Mouse (Mus musculus): ENCODE results near the gene Add2. TPM values are rescaled to one million over a fixed set of nuclear protein-coding genes. Genes with fewer than 3 reads are reported as not detected.
A peak's percentile ranks its signal among the peaks of the same experiment; 100 is the strongest.

The Add2 gene
- polyA plus RNA-seq, 1 experiment from 2014 or later: 16.4 TPM

DNA sequence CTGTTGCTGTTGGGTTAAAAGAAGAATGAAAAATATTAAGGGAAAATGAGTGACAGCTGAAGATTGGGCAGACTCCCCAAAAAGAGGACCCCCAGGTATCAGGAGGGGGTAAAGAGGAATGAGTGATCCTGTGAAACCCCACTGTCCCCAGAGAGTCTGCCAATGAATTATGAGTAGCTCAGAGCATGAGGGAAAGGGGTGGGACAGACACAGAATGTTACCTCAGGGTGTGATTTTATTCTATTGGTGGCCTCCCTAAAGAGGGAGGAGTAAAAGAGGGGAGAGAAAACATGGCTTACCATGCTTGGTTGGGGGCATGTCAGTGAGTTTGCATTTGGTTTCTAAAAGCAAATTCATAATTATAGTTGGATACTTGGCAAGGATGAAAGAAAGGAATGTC, 50.8 kb downstream of the Add2 start:
- Histone ChIP-seq H3K36me3 (ENCODE audit: control insufficient read depth, insufficient read depth, low read length) (no peaks in the 10 kb centered on the region), H3K9ac (ENCODE audit: low read depth, low read length) (no peak overlapping the region), H3K9me3 (replicated peaks; ENCODE audit: control insufficient read depth, low read length) (no peaks in the 10 kb centered on the region), H3K27ac (ENCODE audit: low read depth, low read length) (no peak overlapping the region), H3K4me3 (ENCODE audit: low read depth, low read length) (peak overlapping the region; percentile 40), H3K4me1 (ENCODE audit: control insufficient read depth, insufficient read depth, low read length) (no peaks in the 10 kb centered on the region), H3K4me2 (peak overlapping the region; percentile 50), H3K27me3 (ENCODE audit: control insufficient read depth, insufficient read depth, low read length) (no peaks in the 10 kb centered on the region; the same call in 1 of the 2 replicates)
- no peak for ATAC-seq (replicated peaks; ENCODE audit: insufficient number of reproducible peaks, low FRiP score, low TSS enrichment)

DNA sequence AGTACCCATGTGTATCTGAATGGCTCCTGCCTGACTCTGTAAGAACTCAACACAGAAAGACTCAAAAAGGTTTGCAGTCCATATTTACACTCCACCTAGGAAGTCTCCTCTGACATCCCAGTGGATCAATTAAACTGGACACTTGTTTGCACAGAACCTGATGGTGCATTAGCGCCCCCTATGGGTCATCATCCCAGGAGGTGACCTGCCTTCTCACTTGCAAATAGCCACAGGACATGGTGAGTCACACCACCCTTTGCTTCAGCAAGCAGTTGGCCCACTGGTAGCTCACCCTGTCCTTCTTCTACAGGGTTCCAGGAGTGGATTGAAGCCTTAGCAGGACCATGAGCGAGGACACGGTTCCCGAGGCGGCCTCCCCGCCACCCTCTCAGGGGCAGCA, 57.0 kb downstream of the Add2 start:
- Histone ChIP-seq H3K27me3 (ENCODE audit: control insufficient read depth, insufficient read depth, low read length) (no peaks in the 10 kb centered on the region; the same call in 1 of the 2 replicates), H3K27ac (ENCODE audit: low read depth, low read length) (no peak overlapping the region), H3K4me2 (no peak overlapping the region), H3K9ac (ENCODE audit: low read depth, low read length) (no peak overlapping the region), H3K36me3 (ENCODE audit: control insufficient read depth, insufficient read depth, low read length) (no peaks in the 10 kb centered on the region; the same call in 1 of the 2 replicates), H3K9me3 (replicated peaks; ENCODE audit: control insufficient read depth, low read length) (no peaks in the 10 kb centered on the region), H3K4me3 (ENCODE audit: low read depth, low read length) (no peak overlapping the region), H3K4me1 (ENCODE audit: control insufficient read depth, insufficient read depth, low read length) (no peaks in the 10 kb centered on the region)
- ATAC-seq (replicated peaks; ENCODE audit: insufficient number of reproducible peaks, low FRiP score, low TSS enrichment): no peak
- WGBS (ENCODE audit: insufficient replicate concordance): 61% methylated on average over 6 of the region's 6 CpGs

DNA sequence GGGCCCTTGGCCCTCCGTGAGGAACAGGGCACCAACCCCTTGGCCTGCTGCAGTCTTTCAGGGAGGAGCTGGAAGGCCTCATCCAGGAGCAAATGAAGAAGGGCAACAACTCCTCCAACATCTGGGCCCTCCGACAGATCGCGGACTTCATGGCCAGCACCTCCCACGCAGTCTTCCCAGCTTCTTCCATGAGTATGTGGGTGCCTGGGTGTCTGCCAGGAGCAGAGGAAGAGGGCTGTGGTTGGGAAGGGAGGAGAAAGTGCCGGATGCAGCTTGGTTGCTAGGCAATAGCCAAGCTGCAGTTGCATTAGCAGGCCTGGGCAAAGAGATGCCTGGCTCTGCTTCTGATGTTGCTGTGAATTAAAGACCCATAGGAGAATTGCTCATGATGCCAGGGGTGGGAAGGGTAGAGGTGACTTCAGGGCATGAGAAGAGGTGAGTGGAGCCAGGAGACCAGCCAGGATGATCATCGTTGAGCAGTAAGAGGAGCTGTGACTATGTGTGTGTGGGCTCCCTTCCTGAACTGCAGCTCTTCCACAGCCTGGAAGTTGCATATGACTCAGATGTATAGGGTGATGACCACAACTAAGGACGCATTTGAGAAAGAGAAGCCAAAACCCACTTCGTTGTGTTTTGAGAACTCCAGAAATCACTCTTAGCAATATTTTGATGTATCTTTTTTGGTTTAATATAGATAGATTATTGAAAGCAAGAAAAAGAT, 58.5 kb downstream of the Add2 start:
- H3K4me2 ChIP-seq: no peak overlapping the region
- no peaks in the 10 kb centered on the region; the same call in 1 of the 2 replicates for H3K27me3 ChIP-seq (ENCODE audit: control insufficient read depth, insufficient read depth, low read length)
- no peak overlapping the region for H3K4me3 ChIP-seq (ENCODE audit: low read depth, low read length)
- no peak for ATAC-seq (replicated peaks; ENCODE audit: insufficient number of reproducible peaks, low FRiP score, low TSS enrichment)
- WGBS (ENCODE audit: insufficient replicate concordance): 66% methylated on average over 9 of the region's 9 CpGs
- no peaks in the 10 kb centered on the region; the same call in 1 of the 2 replicates for H3K36me3 ChIP-seq (ENCODE audit: control insufficient read depth, insufficient read depth, low read length)
- no peak overlapping the region for H3K9ac ChIP-seq (ENCODE audit: low read depth, low read length)
- H3K4me1 ChIP-seq (ENCODE audit: control insufficient read depth, insufficient read depth, low read length): no peaks in the 10 kb centered on the region
- no peaks in the 10 kb centered on the region for H3K9me3 ChIP-seq (replicated peaks; ENCODE audit: control insufficient read depth, low read length)
- no peak overlapping the region for H3K27ac ChIP-seq (ENCODE audit: low read depth, low read length)

DNA sequence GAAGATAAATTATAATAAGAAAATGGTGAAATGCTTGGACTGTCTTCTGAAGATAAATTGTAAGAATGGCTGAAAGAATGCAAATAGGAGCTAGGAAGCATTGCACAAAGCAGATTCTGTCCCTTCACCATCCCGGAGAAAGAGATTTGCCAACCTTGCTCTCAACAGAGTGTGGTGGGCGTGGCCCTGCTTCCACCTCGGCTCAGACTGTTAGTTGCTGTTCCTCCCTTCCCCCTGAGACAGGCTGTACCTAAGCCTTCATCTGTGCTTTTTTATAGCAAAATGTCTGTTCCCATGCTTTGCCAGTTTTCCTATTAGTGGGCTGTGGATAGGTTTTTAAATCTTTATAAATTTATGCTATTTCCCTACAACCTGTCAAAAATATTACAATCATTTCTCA, 59.3 kb downstream of the Add2 start:
- ATAC-seq (replicated peaks; ENCODE audit: insufficient number of reproducible peaks, low FRiP score, low TSS enrichment): no peak
- Histone ChIP-seq H3K4me1 (ENCODE audit: control insufficient read depth, insufficient read depth, low read length) (no peaks in the 10 kb centered on the region), H3K36me3 (ENCODE audit: control insufficient read depth, insufficient read depth, low read length) (no peaks in the 10 kb centered on the region; the same call in 1 of the 2 replicates), H3K27ac (ENCODE audit: low read depth, low read length) (no peak overlapping the region), H3K4me3 (ENCODE audit: low read depth, low read length) (no peak overlapping the region), H3K9ac (ENCODE audit: low read depth, low read length) (no peak overlapping the region), H3K4me2 (no peak overlapping the region), H3K27me3 (ENCODE audit: control insufficient read depth, insufficient read depth, low read length) (no peaks in the 10 kb centered on the region; the same call in 1 of the 2 replicates), H3K9me3 (replicated peaks; ENCODE audit: control insufficient read depth, low read length) (no peaks in the 10 kb centered on the region)
- 37% methylated on average over 3 of the region's 3 CpGs for WGBS (ENCODE audit: insufficient replicate concordance)

DNA sequence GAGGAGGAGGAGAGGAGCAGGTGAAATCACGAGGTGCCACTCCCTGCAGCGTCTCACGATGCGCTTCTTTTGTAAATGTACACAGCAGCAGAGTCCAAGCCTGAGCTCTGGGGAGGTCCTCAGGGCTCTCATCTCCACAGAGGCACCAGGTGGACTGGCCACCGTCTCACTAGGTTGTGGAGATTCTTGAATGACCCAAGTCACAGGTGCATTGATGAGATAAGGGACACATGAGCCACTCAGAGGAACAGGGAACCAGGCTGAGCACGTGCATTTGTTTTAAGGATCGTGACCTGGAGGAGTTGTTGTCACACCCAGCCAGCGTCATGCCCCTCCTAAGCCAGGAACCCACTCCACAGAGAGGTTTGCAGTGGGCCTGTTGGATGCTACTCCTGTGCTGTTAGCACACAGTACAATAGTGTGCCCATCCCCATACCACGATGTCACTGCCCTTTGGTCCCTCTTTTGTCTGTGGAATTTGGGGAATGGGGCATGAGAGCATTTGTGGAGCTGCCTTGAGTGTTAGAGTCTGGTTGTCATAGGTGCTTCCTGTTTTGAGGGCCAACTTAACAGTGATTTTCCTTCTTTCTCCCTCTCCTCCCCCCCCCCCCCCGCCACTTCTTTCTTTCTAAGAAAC, 65.8 kb downstream of the Add2 start:
- Histone ChIP-seq H3K9ac (ENCODE audit: low read depth, low read length) (no peak overlapping the region), H3K4me1 (ENCODE audit: control insufficient read depth, insufficient read depth, low read length) (peaks cover 2% of the 10 kb centered on the region; the same call in 1 of the 2 replicates), H3K9me3 (replicated peaks; ENCODE audit: control insufficient read depth, low read length) (no peaks in the 10 kb centered on the region), H3K36me3 (ENCODE audit: control insufficient read depth, insufficient read depth, low read length) (no peaks in the 10 kb centered on the region), H3K4me3 (ENCODE audit: low read depth, low read length) (no peak overlapping the region), H3K27ac (ENCODE audit: low read depth, low read length) (no peak overlapping the region), H3K27me3 (ENCODE audit: control insufficient read depth, insufficient read depth, low read length) (no peaks in the 10 kb centered on the region), H3K4me2 (no peak overlapping the region)
- WGBS (ENCODE audit: insufficient replicate concordance): 62% methylated on average over 9 of the region's 10 CpGs
- ATAC-seq (replicated peaks; ENCODE audit: insufficient number of reproducible peaks, low FRiP score, low TSS enrichment): no peak

DNA sequence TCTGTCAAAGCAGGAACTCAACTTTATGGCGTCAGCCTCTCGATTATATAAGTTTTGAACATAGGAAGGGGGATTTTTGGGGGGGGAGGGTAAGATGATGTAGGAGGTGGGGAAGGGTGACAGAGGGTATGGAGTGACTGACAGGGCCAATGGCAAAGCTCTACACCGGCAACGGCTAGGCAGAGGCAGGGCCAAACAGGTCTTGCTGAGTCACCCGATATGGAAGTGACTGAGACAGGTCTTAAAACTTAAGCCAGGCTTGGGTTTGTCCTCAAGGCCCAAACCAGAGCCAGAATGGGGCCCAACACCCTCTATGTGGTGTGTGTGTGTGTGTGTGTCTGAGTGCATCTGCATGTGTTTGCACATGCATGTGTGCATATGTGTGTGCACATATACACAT, 67.0 kb downstream of the Add2 start:
- Histone ChIP-seq H3K36me3 (ENCODE audit: control insufficient read depth, insufficient read depth, low read length) (no peaks in the 10 kb centered on the region), H3K27ac (ENCODE audit: low read depth, low read length) (no peak overlapping the region), H3K4me1 (ENCODE audit: control insufficient read depth, insufficient read depth, low read length) (peaks cover 2% of the 10 kb centered on the region; the same call in 1 of the 2 replicates), H3K9me3 (replicated peaks; ENCODE audit: control insufficient read depth, low read length) (no peaks in the 10 kb centered on the region), H3K4me2 (no peak overlapping the region), H3K4me3 (ENCODE audit: low read depth, low read length) (no peak overlapping the region), H3K9ac (ENCODE audit: low read depth, low read length) (no peak overlapping the region), H3K27me3 (ENCODE audit: control insufficient read depth, insufficient read depth, low read length) (no peaks in the 10 kb centered on the region)
- no peak for ATAC-seq (replicated peaks; ENCODE audit: insufficient number of reproducible peaks, low FRiP score, low TSS enrichment)
- 75% methylated on average over 5 of the region's 5 CpGs for WGBS (ENCODE audit: insufficient replicate concordance)

DNA sequence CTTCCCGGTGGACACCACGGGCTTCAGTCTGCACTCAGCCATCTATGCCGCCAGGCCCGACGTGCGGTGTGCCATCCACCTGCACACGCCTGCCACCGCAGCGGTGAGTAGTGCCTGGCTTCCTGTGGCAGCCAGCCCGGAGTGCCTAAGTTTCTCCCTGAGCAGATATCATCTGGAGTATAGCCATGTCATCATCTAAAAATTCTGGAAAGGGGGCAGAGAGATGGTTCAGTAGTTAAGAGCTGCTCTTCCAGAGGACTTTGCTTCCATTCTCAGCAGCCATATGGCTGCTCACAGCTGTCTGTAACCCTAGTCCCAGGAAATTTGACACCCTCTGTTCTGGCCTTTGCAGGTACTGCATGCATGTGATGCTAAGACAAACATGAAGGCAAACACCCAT, 68.3 kb downstream of the Add2 start:
- WGBS (ENCODE audit: insufficient replicate concordance): 92% methylated on average over 10 of the region's 10 CpGs
- no peak for ATAC-seq (replicated peaks; ENCODE audit: insufficient number of reproducible peaks, low FRiP score, low TSS enrichment)
- Histone ChIP-seq H3K27ac (ENCODE audit: low read depth, low read length) (no peak overlapping the region), H3K4me2 (no peak overlapping the region), H3K9me3 (replicated peaks; ENCODE audit: control insufficient read depth, low read length) (no peaks in the 10 kb centered on the region), H3K9ac (ENCODE audit: low read depth, low read length) (no peak overlapping the region), H3K4me3 (ENCODE audit: low read depth, low read length) (no peak overlapping the region), H3K4me1 (ENCODE audit: control insufficient read depth, insufficient read depth, low read length) (peaks cover 2% of the 10 kb centered on the region; the same call in 1 of the 2 replicates), H3K27me3 (ENCODE audit: control insufficient read depth, insufficient read depth, low read length) (no peaks in the 10 kb centered on the region), H3K36me3 (ENCODE audit: control insufficient read depth, insufficient read depth, low read length) (no peaks in the 10 kb centered on the region)

DNA sequence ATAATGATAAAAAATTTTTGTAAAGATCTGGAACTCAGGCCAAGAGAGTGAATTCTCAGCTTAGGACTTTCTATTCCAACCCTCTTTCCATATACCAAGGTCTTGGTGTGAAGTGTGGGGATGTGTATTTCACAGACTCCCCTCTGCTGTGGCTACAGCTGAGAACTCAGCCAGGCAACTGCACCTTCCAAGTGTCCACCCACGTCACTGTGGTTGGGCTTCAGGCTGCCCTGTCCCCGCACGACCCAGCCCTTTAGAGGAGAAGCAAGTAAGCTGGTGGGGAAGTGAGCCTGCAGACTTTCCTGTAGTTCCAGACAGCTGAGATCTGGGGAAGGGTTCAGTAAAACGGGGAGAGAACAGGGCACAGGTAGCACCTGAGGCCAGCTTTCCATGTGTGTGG, 68.7 kb downstream of the Add2 start:
- Histone ChIP-seq H3K9me3 (replicated peaks; ENCODE audit: control insufficient read depth, low read length) (no peaks in the 10 kb centered on the region), H3K4me1 (ENCODE audit: control insufficient read depth, insufficient read depth, low read length) (peaks cover 2% of the 10 kb centered on the region; the same call in 1 of the 2 replicates), H3K4me3 (ENCODE audit: low read depth, low read length) (no peak overlapping the region), H3K4me2 (no peak overlapping the region), H3K9ac (ENCODE audit: low read depth, low read length) (no peak overlapping the region), H3K36me3 (ENCODE audit: control insufficient read depth, insufficient read depth, low read length) (no peaks in the 10 kb centered on the region), H3K27me3 (ENCODE audit: control insufficient read depth, insufficient read depth, low read length) (no peaks in the 10 kb centered on the region), H3K27ac (ENCODE audit: low read depth, low read length) (no peak overlapping the region)
- ATAC-seq (replicated peaks; ENCODE audit: insufficient number of reproducible peaks, low FRiP score, low TSS enrichment): no peak
- 59% methylated on average over 4 of the region's 4 CpGs for WGBS (ENCODE audit: insufficient replicate concordance)

DNA sequence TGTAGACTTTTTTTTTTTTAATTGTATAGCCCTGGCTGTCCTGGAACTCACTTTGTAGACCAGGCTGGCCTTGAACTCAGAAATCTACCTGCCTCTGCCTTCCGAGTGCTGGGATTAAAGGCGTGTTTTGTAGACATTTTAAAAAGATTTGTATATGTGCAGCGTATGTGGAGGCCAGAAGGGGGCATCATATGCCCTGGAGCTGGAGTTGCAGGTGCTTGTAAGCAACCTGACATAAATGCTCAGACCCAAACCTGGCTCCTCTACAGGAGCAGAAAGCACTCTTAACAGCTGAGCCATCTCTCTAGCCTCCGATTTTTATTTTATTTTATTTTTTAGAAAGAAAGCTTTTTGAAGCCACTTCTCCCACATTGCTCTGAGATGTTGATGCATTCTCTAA, 70.5 kb downstream of the Add2 start:
- ATAC-seq (replicated peaks; ENCODE audit: insufficient number of reproducible peaks, low FRiP score, low TSS enrichment): no peak
- 78% methylated on average over 4 of the region's 4 CpGs for WGBS (ENCODE audit: insufficient replicate concordance)
- Histone ChIP-seq H3K36me3 (ENCODE audit: control insufficient read depth, insufficient read depth, low read length) (no peaks in the 10 kb centered on the region), H3K9ac (ENCODE audit: low read depth, low read length) (no peak overlapping the region), H3K27ac (ENCODE audit: low read depth, low read length) (no peak overlapping the region), H3K27me3 (ENCODE audit: control insufficient read depth, insufficient read depth, low read length) (no peaks in the 10 kb centered on the region), H3K4me2 (no peak overlapping the region), H3K4me1 (ENCODE audit: control insufficient read depth, insufficient read depth, low read length) (no peaks in the 10 kb centered on the region; the same call in 1 of the 2 replicates), H3K4me3 (ENCODE audit: low read depth, low read length) (no peak overlapping the region), H3K9me3 (replicated peaks; ENCODE audit: control insufficient read depth, low read length) (no peaks in the 10 kb centered on the region)
